Mouse (Mus musculus) neural tube, embryonic 12.5 days (tissue): ENCODE results near the gene Pcgf3. TPM values are rescaled to one million over a fixed set of nuclear protein-coding genes. Genes with fewer than 3 reads are reported as not detected.

ENCODE experiments used
- ATAC-seq: fragments of 200-750 bp; cut with Nextera tagmentation; 2 replicates; pipeline ENCODE4 v1.8.0; 2017; ENCODE audit warnings: low read depth, mild to moderate bottlenecking, moderate TSS enrichment, moderate library complexity; ENCODE audit not compliant: low FRiP score
- H3K27ac ChIP-seq: fragments of 300-500 bp; sonication (generic); 2 replicates; pipeline ENCODE4 v1.5.1; 2016
- H3K27me3 ChIP-seq: fragments of 300-500 bp; sonication (generic); replicated peaks from 2 replicates; pipeline ENCODE4 v1.6.1; 2016; ENCODE audit warnings: mild to moderate bottlenecking
- H3K36me3 ChIP-seq: fragments of 300-500 bp; sonication (generic); 2 replicates; pipeline ENCODE4 v1.6.1; 2016; ENCODE audit warnings: mild to moderate bottlenecking
- H3K4me1 ChIP-seq: fragments of 300-500 bp; sonication (generic); 2 replicates; pipeline ENCODE4 v1.6.1; 2016
- H3K4me2 ChIP-seq: fragments of 300-500 bp; sonication (generic); replicated peaks from 2 replicates; pipeline ENCODE4 v1.6.1; 2016; ENCODE audit warnings: mild to moderate bottlenecking
- H3K4me3 ChIP-seq: fragments of 300-500 bp; sonication (generic); 2 replicates; pipeline ENCODE4 v1.5.1; 2016
- H3K9ac ChIP-seq: fragments of 300-500 bp; sonication (generic); 2 replicates; pipeline ENCODE4 v1.6.1; 2016; ENCODE audit warnings: mild to moderate bottlenecking
- H3K9me3 ChIP-seq: fragments of 300-500 bp; sonication (generic); 2 replicates; pipeline ENCODE4 v1.6.1; 2016; ENCODE audit warnings: mild to moderate bottlenecking
- WGBS: fragments of 180-500 bp; shearing (Covaris S2); methylation state at CpG from one replicate; pipeline ENCODE4 v1.1.7; 2016; 5-methylcytosine and 5-hydroxymethylcytosine counted together
- polyA plus RNA-seq: library from polyadenylated mRNA; unstranded; fragments of >200 nt; fragmentation: Nextera tagmentation; extraction: Ambion mirVana; gene quantifications from 2 replicates; pipeline ENCODE4 v1.2.1, GENCODE M21; 2016

Pcgf3 gene
- polyA plus RNA-seq, 1 experiment from 2014 or later: 35.8 TPM

DNA sequence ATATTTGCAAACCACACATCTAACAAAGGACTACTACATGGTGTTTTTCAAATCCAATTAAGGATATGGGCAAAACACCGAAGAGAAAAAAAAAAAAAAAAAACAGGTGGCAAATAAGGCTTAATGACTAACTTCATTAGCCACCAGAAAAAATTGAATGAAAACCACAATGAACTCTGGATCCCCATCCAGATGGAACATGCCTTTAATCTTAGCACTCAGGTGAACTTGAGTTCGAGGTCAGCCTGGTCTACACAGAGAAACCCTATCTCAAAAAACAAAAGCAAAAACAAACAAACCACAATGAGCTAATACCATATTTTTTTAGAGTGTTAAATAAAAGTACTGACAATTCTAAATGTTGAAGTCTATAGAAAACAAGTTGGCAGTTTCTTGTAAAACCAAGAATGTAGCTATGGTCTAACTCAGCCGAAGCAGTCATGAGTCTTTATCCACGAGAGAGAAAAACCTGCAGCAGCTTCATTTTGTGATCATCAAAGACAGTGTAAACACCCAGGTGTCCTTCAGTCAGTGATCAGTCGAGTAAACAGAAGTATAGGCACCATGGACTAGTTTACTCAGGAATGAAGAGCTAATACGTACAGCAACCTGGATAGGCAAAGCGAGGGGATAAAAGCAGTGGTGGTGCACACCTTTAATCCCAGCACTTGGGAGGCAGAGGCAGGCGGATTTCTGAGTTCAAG lies 10.0 kb upstream of the Pcgf3 start:
- 82% methylated on average over 8 of the region's 8 CpGs for WGBS
- H3K4me3 ChIP-seq: no peak overlapping the region
- ATAC-seq: no peak
- no peaks in the 10 kb centered on the region for H3K36me3 ChIP-seq
- H3K9me3 ChIP-seq: no peaks in the 10 kb centered on the region
- H3K4me2 ChIP-seq: no peak overlapping the region
- peaks cover 6% of the 10 kb centered on the region for H3K27me3 ChIP-seq
- peaks cover 6% of the 10 kb centered on the region for H3K4me1 ChIP-seq
- no peak overlapping the region for H3K27ac ChIP-seq
- H3K9ac ChIP-seq: no peak overlapping the region

DNA sequence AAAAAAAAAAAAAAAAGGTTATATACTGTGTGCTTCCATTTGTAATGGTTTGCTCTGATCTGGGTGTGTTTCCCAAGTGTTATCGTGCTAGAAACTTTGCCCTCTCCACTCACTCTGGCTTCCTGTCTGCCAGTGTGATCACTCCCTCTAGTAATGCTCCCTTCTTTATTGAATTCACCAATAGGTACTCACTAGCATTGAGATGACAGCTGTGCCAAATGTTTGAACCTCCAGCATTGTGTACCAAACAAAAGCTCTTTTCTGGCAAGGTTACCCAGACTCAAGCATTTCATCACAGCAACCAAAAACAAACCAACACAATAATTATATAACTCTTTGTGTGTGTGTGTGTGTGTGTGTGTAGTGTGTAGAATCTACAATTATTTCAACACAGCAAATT lies 9.4 kb upstream of the Pcgf3 start:
- Histone ChIP-seq H3K9me3 (no peaks in the 10 kb centered on the region), H3K4me3 (no peak overlapping the region), H3K4me1 (peaks cover 6% of the 10 kb centered on the region), H3K4me2 (no peak overlapping the region), H3K9ac (no peak overlapping the region), H3K36me3 (no peaks in the 10 kb centered on the region), H3K27ac (no peak overlapping the region), H3K27me3 (peaks cover 6% of the 10 kb centered on the region)
- no peak for ATAC-seq
- WGBS: 79% methylated on average over 1 of the region's 1 CpGs

DNA sequence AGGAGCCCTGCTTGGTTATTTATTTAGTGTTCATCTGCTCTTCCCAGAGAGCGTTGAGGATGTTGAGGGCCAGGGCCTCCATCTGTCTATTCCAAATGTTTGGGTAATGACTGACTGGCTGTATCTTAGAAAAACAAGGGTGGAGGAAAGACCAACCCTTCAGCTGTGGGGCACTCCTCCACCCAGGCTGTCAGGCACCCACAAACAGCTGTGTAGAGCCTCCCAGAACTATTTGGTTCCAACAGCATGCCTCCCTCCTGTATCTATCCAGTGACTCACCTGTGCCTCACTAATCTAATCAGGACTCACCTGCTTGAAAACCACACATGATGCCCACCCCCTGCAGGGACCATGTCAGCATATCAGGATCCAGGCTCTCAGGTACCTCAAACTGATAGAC lies 8.6 kb upstream of the Pcgf3 start:
- Histone ChIP-seq H3K9me3 (no peaks in the 10 kb centered on the region), H3K36me3 (no peaks in the 10 kb centered on the region), H3K4me3 (no peak overlapping the region), H3K27ac (no peak overlapping the region), H3K4me2 (no peak overlapping the region), H3K9ac (no peak overlapping the region), H3K4me1 (peaks cover 6% of the 10 kb centered on the region), H3K27me3 (peaks cover 6% of the 10 kb centered on the region)
- WGBS: 93% methylated on average over 1 of the region's 1 CpGs
- no peak for ATAC-seq

GRCm38 (mm10) chr5:108454094-108454493 lies 6.9 kb upstream of the Pcgf3 start:
- Histone ChIP-seq H3K27ac (no peak overlapping the region), H3K4me3 (no peak overlapping the region), H3K9me3 (no peaks in the 10 kb centered on the region), H3K4me1 (no peaks in the 10 kb centered on the region), H3K36me3 (no peaks in the 10 kb centered on the region), H3K4me2 (no peak overlapping the region), H3K9ac (no peak overlapping the region), H3K27me3 (no peaks in the 10 kb centered on the region; the same call in 1 of the 2 replicates)
- WGBS: 42% methylated on average over 3 of the region's 3 CpGs
- ATAC-seq: no peak

DNA sequence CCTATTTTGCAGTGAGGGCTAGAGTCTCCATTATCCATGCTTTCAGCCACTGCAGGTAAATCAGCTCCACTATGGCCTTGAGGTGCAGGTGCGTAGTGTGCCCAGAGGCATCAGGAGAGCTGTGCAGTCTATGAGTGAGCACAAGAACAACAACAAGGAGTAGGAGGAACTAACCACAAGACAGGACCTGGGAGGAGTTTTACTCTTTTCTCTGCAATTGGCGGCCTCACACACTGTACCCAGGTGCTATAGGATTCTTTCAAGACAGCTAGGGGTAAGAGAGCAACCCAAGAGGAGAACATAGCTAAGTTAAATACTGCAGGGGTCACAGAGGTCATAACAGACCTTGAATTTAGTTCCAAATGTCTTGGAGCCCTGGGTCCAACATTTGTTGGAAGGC lies 2.3 kb upstream of the Pcgf3 start:
- H3K27ac ChIP-seq: no peak overlapping the region
- no peak overlapping the region for H3K4me2 ChIP-seq
- WGBS: 76% methylated on average over 2 of the region's 2 CpGs
- no peak overlapping the region for H3K4me3 ChIP-seq
- H3K9ac ChIP-seq: no peak overlapping the region
- ATAC-seq: no peak
- H3K4me1 ChIP-seq: peaks cover 21% of the 10 kb centered on the region
- no peaks in the 10 kb centered on the region for H3K9me3 ChIP-seq
- H3K27me3 ChIP-seq: no peaks in the 10 kb centered on the region
- H3K36me3 ChIP-seq: no peaks in the 10 kb centered on the region

- H3K27ac ChIP-seq: no peak overlapping the region
- H3K9ac ChIP-seq: peak overlapping the region; percentile 4; the same call in 1 of the 2 replicates
- H3K4me1 ChIP-seq: peaks cover 29% of the 10 kb centered on the region
- peak overlapping the region; percentile 99 for H3K4me2 ChIP-seq
- no peaks in the 10 kb centered on the region for H3K27me3 ChIP-seq
- H3K9me3 ChIP-seq: no peaks in the 10 kb centered on the region
- ATAC-seq: peak; percentile 5; the same call in 1 of the 2 replicates
- no peaks in the 10 kb centered on the region for H3K36me3 ChIP-seq
- peak overlapping the region; percentile 91 for H3K4me3 ChIP-seq
- WGBS: 44% methylated on average over 6 of the region's 6 CpGs
These were observed 571 bp upstream of the Pcgf3 start for GRCm38 (mm10) chr5:108460461-108460860.

DNA sequence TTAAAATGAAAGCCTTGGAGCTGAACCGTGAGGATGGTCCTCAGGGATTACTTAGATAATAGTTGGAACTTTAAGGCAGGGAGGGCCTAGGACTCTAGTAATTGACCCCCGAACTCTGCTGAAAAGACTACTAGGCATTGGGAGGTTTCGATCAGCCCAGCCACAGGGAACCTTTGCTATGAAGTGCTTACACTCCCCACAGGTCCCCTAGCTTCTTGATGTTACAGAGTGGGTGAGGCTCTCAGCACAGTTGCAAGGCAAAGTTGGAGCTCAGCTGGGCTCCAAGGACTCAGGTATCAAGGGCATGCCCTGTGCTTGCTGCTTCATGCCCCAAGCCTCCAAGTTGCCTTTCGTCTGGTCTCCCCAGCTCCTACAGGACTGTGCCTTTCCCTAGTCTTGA lies 1.4 kb downstream of the Pcgf3 start:
- Histone ChIP-seq H3K9ac (peak overlapping the region; percentile 99), H3K4me2 (peak overlapping the region; percentile 99), H3K9me3 (no peaks in the 10 kb centered on the region), H3K36me3 (no peaks in the 10 kb centered on the region), H3K27ac (no peak overlapping the region), H3K27me3 (no peaks in the 10 kb centered on the region), H3K4me3 (peak overlapping the region; percentile 91), H3K4me1 (peaks cover 29% of the 10 kb centered on the region)
- WGBS: 54% methylated on average over 4 of the region's 4 CpGs
- ATAC-seq: no peak

DNA sequence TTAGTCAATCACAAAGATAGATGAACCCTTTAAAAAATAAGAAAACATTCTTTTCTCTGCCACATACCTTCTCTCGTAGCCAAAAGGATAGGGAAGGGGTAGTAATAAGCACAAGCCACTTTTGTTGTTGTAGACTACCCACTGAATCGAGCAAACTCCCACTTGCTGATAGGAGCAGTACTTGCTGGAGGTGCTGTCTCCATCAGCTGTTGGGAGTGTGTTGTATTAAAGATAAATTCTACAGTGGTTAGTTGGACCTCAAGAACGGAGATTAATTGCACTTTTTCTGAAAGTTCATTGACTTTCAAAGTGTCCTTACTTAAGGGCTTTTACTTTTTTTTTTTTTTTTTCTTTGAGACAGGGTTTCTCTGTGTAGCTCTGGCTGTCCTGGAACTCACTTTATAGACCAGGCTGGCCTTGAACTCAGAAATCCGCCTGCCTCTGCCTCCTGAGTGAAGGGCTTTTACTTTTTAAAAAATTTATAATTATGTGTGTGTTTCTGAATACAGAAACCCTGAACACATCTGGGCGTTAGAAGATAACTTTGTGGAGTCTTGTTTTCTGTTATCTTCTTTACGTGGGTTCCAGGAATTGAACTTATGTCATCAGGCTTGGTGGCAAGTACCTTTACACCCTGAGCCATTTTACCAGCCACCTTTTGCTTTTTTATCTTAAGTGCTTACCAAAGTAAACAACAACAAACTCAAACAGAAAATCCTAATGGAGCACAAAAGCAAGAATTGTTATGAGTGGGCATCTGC lies 4.3 kb downstream of the Pcgf3 start:
- H3K27ac ChIP-seq: no peak overlapping the region
- no peak overlapping the region for H3K9ac ChIP-seq
- H3K9me3 ChIP-seq: no peaks in the 10 kb centered on the region
- no peak overlapping the region for H3K4me3 ChIP-seq
- no peaks in the 10 kb centered on the region for H3K27me3 ChIP-seq
- H3K4me1 ChIP-seq: peaks cover 29% of the 10 kb centered on the region
- no peak for ATAC-seq
- H3K36me3 ChIP-seq: 0 out of 2 replicates have a peak, but pooled peaks cover 3% of the 10 kb centered on the region
- WGBS: 89% methylated on average over 6 of the region's 6 CpGs
- 0 out of 2 replicates have a peak overlapping the region, but pooled peaks have one; percentile 14 for H3K4me2 ChIP-seq

DNA sequence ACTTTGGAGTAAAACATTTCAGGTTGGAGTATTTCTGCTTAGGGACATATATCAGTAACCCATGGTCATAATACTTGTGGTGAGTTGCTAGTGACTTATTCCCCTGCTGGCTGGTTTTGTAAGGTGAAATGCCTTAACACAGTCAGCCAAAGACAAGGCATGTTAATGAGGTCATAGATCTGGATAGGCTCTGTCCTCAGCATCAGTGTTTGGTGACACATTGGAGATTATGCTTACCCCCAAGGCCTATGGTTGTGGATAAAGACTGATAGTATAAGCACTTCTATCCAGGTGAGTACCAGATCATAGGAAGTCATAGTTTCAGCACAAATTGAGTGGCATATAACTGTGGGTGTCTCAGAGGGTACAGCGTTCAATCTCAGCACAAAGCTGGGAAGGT lies 5.6 kb downstream of the Pcgf3 start:
- Histone ChIP-seq H3K4me2 (no peak overlapping the region), H3K9ac (no peak overlapping the region), H3K27me3 (no peaks in the 10 kb centered on the region), H3K27ac (no peak overlapping the region), H3K4me1 (peaks cover 27% of the 10 kb centered on the region), H3K36me3 (0 out of 2 replicates have a peak, but pooled peaks cover 3% of the 10 kb centered on the region), H3K9me3 (no peaks in the 10 kb centered on the region), H3K4me3 (no peak overlapping the region)
- WGBS: 98% methylated on average over 1 of the region's 1 CpGs
- ATAC-seq: no peak

GRCm38 (mm10) chr5:108469617-108470016 lies 8.6 kb downstream of the Pcgf3 start:
- ATAC-seq: no peak
- Histone ChIP-seq H3K27me3 (no peaks in the 10 kb centered on the region), H3K4me1 (no peaks in the 10 kb centered on the region; the same call in 1 of the 2 replicates), H3K27ac (no peak overlapping the region), H3K9me3 (no peaks in the 10 kb centered on the region), H3K36me3 (peaks cover 32% of the 10 kb centered on the region), H3K4me3 (no peak overlapping the region), H3K4me2 (no peak overlapping the region), H3K9ac (no peak overlapping the region)
- 72% methylated on average over 7 of the region's 7 CpGs for WGBS

- WGBS: 96% methylated on average over 4 of the region's 4 CpGs
- no peak overlapping the region for H3K4me2 ChIP-seq
These were observed 12.7 kb downstream of the Pcgf3 start for GRCm38 (mm10) chr5:108473737-108474136.

DNA sequence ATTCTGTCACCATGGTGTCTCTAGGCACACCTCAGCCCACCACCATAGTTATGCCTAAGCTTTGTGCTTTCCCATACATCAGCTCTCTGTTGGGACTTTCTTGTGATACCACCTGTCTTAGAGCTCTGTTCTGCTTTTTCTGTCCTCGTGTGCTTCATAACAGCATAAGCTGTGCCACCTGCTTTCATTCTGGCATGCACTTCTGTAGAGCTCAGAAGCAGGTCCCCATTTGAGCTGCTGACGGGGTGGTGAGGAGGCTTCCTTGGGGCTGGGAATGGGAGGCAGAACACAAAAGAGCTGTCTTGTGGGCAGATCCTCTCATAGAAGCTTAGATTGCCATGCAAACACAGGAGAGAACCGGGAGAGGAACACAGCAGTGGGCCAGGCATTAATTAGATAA lies 14.9 kb downstream of the Pcgf3 start:
- H3K4me3 ChIP-seq: no peak overlapping the region
- H3K36me3 ChIP-seq: peaks cover 72% of the 10 kb centered on the region
- H3K27me3 ChIP-seq: no peaks in the 10 kb centered on the region
- no peak for ATAC-seq
- H3K9ac ChIP-seq: no peak overlapping the region
- no peaks in the 10 kb centered on the region for H3K9me3 ChIP-seq
- no peaks in the 10 kb centered on the region for H3K4me1 ChIP-seq
- H3K27ac ChIP-seq: no peak overlapping the region
- WGBS: 88% methylated on average over 3 of the region's 3 CpGs
- H3K4me2 ChIP-seq: no peak overlapping the region

More at GRCm38 (mm10) chr5:108473737-108474136, 12.7 kb downstream of the Pcgf3 start:
- Histone ChIP-seq H3K9ac (no peak overlapping the region), H3K27me3 (no peaks in the 10 kb centered on the region), H3K4me1 (no peaks in the 10 kb centered on the region; the same call in 1 of the 2 replicates), H3K4me3 (no peak overlapping the region), H3K36me3 (peaks cover 68% of the 10 kb centered on the region), H3K9me3 (no peaks in the 10 kb centered on the region), H3K27ac (no peak overlapping the region)
- no peak for ATAC-seq
